Mouse (Mus musculus): ENCODE measurements around the gene Sept6. TPM values are rescaled to one million over a fixed set of nuclear protein-coding genes. Genes with fewer than 3 reads are reported as not detected.
A peak's percentile ranks its signal among the peaks of the same experiment; 100 is the strongest.
"Not testable (repeated sequence)": the region's sequence is repeated elsewhere in the genome, so short reads cannot be mapped to it uniquely, and the experiment has no call there.

The Sept6 gene
- total RNA-seq, 1 experiment from 2014 or later: 87.1 TPM

- ATAC-seq (replicated peaks; ENCODE audit: insufficient number of reproducible peaks, low FRiP score, low TSS enrichment, poor library complexity, severe bottlenecking): not testable (repeated sequence)
Observed at GRCm38 (mm10) chrX:36898931-36899330, 92.7 kb downstream of the Sept6 start.

- no peak for ATAC-seq (replicated peaks; ENCODE audit: insufficient number of reproducible peaks, low FRiP score, low TSS enrichment, poor library complexity, severe bottlenecking)
Observed at GRCm38 (mm10) chrX:36884719-36885118, 106.9 kb downstream of the Sept6 start.

- ATAC-seq (replicated peaks; ENCODE audit: insufficient number of reproducible peaks, low FRiP score, low TSS enrichment, poor library complexity, severe bottlenecking): no peak
Observed at GRCm38 (mm10) chrX:36874704-36875128, 116.9 kb downstream of the Sept6 start.

GRCm38 (mm10) chrX:36874178-36874696 is 117.4 kb downstream of the Sept6 start:
- ATAC-seq (replicated peaks; ENCODE audit: insufficient number of reproducible peaks, low FRiP score, low TSS enrichment, poor library complexity, severe bottlenecking): peak; percentile 94

GRCm38 (mm10) chrX:36873765-36874164 is 117.8 kb downstream of the Sept6 start, which contains the start of the genes Ube2a and C330007P06Rik:
Gene Ube2a, plus strand, starts transcription at chrX:36873900.
Gene C330007P06Rik, minus strand, starts transcription at chrX:36874111.
- no peak for ATAC-seq (replicated peaks; ENCODE audit: insufficient number of reproducible peaks, low FRiP score, low TSS enrichment, poor library complexity, severe bottlenecking)

- 0 out of 2 replicates have a peak, but pooled peaks have one; percentile 41 for ATAC-seq (replicated peaks; ENCODE audit: insufficient number of reproducible peaks, low FRiP score, low TSS enrichment, poor library complexity, severe bottlenecking)
Observed at GRCm38 (mm10) chrX:36870372-36870771, 121.2 kb downstream of the Sept6 start.

GRCm38 (mm10) chrX:36864609-36865328 is 126.8 kb downstream of the Sept6 start:
- no peak for ATAC-seq (replicated peaks; ENCODE audit: insufficient number of reproducible peaks, low FRiP score, low TSS enrichment, poor library complexity, severe bottlenecking)

GRCm38 (mm10) chrX:36863766-36864608 is 127.6 kb downstream of the Sept6 start:
- ATAC-seq (replicated peaks; ENCODE audit: insufficient number of reproducible peaks, low FRiP score, low TSS enrichment, poor library complexity, severe bottlenecking): peak; percentile 92

Other genes starting within 250 kb of the Sept6 start
- 3.4 TPM in 1 of 3 replicates, not detected in the others for gene Slc25a43, start 248.1 kb downstream of the Sept6 start, total RNA-seq (2017)
- 373 to 641 TPM (median 606 TPM) in 3 replicates for gene Slc25a5, start 196.1 kb downstream of the Sept6 start, total RNA-seq (2017)
- 21.9 to 37.5 TPM (median 22.4 TPM) in 3 replicates for gene Ube2a, start 117.9 kb downstream of the Sept6 start, total RNA-seq (2017)
- gene C330007P06Rik, start 117.7 kb downstream of the Sept6 start, total RNA-seq (2017): 62.8 to 68.6 TPM (median 66.6 TPM) in 3 replicates
- 2.1 to 7.4 TPM (median 5.8 TPM) in 3 replicates for gene Nkrf, start 88.9 kb downstream of the Sept6 start, total RNA-seq (2017)
- not detected in 3 replicates for gene Sowahd, start 57.1 kb upstream of the Sept6 start, total RNA-seq (2017)
- gene Rpl39, start 93.6 kb upstream of the Sept6 start, total RNA-seq (2017): 1,433 to 1,582 TPM (median 1,501 TPM) in 3 replicates
- gene Upf3b, start 118.5 kb upstream of the Sept6 start, total RNA-seq (2017): 27.2 to 44.4 TPM (median 41.0 TPM) in 3 replicates
- 31.6 to 37.5 TPM (median 35.5 TPM) in 3 replicates for gene Nkap, start 135.0 kb upstream of the Sept6 start, total RNA-seq (2017)
- gene Akap14, start 177.0 kb upstream of the Sept6 start, total RNA-seq (2017): not detected in 3 replicates
- gene Ndufa1, start 199.4 kb upstream of the Sept6 start, total RNA-seq (2017): 127 to 140 TPM (median 128 TPM) in 3 replicates
- 0.29 to 2.1 TPM (median 2.0 TPM) in 3 replicates for gene Rnf113a1, start 199.5 kb upstream of the Sept6 start, total RNA-seq (2017)
- gene Gm9, start 219.2 kb upstream of the Sept6 start, total RNA-seq (2017): not detected in 3 replicates
- gene Rhox1, start 230.5 kb upstream of the Sept6 start, total RNA-seq (2017): not detected in 3 replicates